ENCODE assay signal across 7 mouse cellular contexts in genomic region chr1:158953479-158954207, GRCm38 (mm10). TPM values are rescaled to one million over a fixed set of nuclear protein-coding genes. Genes with fewer than 3 reads are reported as not detected.
A peak's percentile ranks its signal among the peaks of the same experiment; 100 is the strongest.
DNase-seq lines count a peak whose midpoint lies in the region; TF ChIP-seq lines count a peak whose summit lies in the region.

No protein-coding gene starts in this region.

- H3K36me3 ChIP-seq in ES-Bruce4 (ENCODE audit: control insufficient read depth, insufficient read depth, low read length, poor library complexity, severe bottlenecking) = no peaks in the 10 kb centered on the region

- H3K4me3 ChIP-seq in ES-Bruce4 (ENCODE audit: low read depth, low read length) = no peak overlapping the region

- DNase-seq in adrenal gland, adult 2 months = peak; percentile 70
- peak; percentile 87 for DNase-seq in embryo, embryonic 11 days
- DNase-seq in heart, adult 9 months (ENCODE audit: low spot score in 2 of 2) = peak; percentile 44 to 57
- DNase-seq in kidney, postnatal 10 days = peak; percentile 78
- peak; percentile 23 to 48 for DNase-seq in lung, adult 18-20 months
- peak; percentile 81 for DNase-seq in retina, postnatal 1 day

- H3K9ac ChIP-seq in ES-Bruce4 (ENCODE audit: low read depth, poor library complexity, severe bottlenecking) = no peak overlapping the region

- H3K27ac ChIP-seq in ES-Bruce4 (ENCODE audit: insufficient read depth, low read length) = no peak overlapping the region

- no peaks in the 10 kb centered on the region for H3K27me3 ChIP-seq in ES-Bruce4 (ENCODE audit: control insufficient read depth, insufficient read depth, low read length, poor library complexity, severe bottlenecking)

- TF ChIP-seq EP300 in ES-Bruce4 (IDR thresholded peaks at IDR 0.05; ENCODE audit: insufficient read depth, low read depth, low read length) = no peak

- peak; percentile 46 for TF ChIP-seq CTCF in ES-Bruce4 (IDR thresholded peaks at IDR 0.05; ENCODE audit: low read depth, low read length)

- no peaks in the 10 kb centered on the region for H3K9me3 ChIP-seq in ES-Bruce4 (replicated peaks; ENCODE audit: control insufficient read depth, insufficient read depth, low read length, poor library complexity, severe bottlenecking)

- no peak for TF ChIP-seq POLR2A in ES-Bruce4 (IDR thresholded peaks at IDR 0.05; ENCODE audit: insufficient read depth, low read length)

- H3K4me1 ChIP-seq in ES-Bruce4 (ENCODE audit: control insufficient read depth, insufficient read depth, low read length) = no peaks in the 10 kb centered on the region

RNA-seq across cellular contexts. Expression of gene Pappa2, which starts 26.6 kb away (rescaled TPM):
- polyA plus RNA-seq in ES-Bruce4 (2011; ENCODE audit: insufficient read depth, insufficient read length, low read depth, missing spikeins) = 0.27 and 1.3 TPM in 2 replicates
- under 1 TPM; 0.35 to 0.66 TPM for total RNA-seq in adrenal gland, adult 2 months (2021)
- polyA plus RNA-seq in adrenal gland, adult 2 months (2012; rRNA removed) = 0.04 and 0.16 TPM in 2 replicates

Comparison
In these comparisons a context has a peak if more than half of its experiments do, and no peak if none do; other contexts are left out.
1. DNase-seq: peak in every context shown above with its lines; median percentile 87 in embryo, embryonic 11 days; 81 in retina, postnatal 1 day; 78 in kidney, postnatal 10 days; 70 in adrenal gland, adult 2 months; 50 in heart, adult 9 months; 36 in lung, adult 18-20 months.